25 mouse cellular contexts compared by ENCODE assay signal in the genomic region with DNA sequence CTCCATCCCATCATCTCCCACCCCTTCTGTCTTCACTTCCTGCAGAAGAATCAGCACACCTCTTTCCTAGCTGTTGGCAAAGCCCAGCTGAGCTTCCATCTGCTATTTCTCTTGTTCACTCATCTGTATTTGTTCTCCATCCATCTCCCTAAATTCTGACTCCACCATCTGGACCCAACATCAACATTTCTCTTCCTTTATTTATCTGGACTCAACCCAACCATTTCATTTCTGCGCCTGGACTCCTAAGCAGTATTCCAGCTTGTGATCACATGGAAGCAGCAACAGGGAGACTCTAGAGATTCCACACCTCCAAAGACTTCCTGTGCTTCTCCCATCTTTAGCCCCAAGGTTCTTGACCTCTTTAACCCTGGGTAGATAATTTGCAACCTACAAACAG.
A peak's percentile ranks its signal among the peaks of the same experiment; 100 is the strongest.
DNase-seq lines count a peak whose midpoint lies in the region; ATAC-seq and TF ChIP-seq lines count a peak whose summit lies in the region.
"Had no signal": no experiment of that assay in that cellular context is flagged by ENCODE, and none has a peak within 500 bp of the region (broad histone marks: within the 10 kb centered on the region; RNA-seq: fewer than 3 reads in every experiment).

No protein-coding gene starts in this region.

- H3K27me3 ChIP-seq in limb, embryonic 13.5 days = no peaks in the 10 kb centered on the region
- no peaks in the 10 kb centered on the region for H3K27me3 ChIP-seq in limb, embryonic 10.5 days (ENCODE audit: low read depth, poor library complexity, severe bottlenecking)
- H3K27me3 ChIP-seq in limb, embryonic 14.5 days (ENCODE audit: control insufficient read depth, insufficient read depth, low read length) = no peaks in the 10 kb centered on the region
- no peaks in the 10 kb centered on the region for H3K27me3 ChIP-seq in stomach, embryonic 15.5 days (replicated peaks)
- H3K27me3 ChIP-seq in midbrain, postnatal 0 days (ENCODE audit: insufficient read depth, low read length) = no peaks in the 10 kb centered on the region
- H3K27me3 ChIP-seq: embryonic facial prominence, embryonic 15.5 days; forebrain, embryonic 12.5 days; forebrain, embryonic 15.5 days; heart, embryonic 13.5 days; hindbrain, embryonic 15.5 days had no signal

- H3K9me3 ChIP-seq in limb, embryonic 13.5 days = no peaks in the 10 kb centered on the region
- H3K9me3 ChIP-seq in limb, embryonic 10.5 days (replicated peaks) = no peaks in the 10 kb centered on the region
- 0 out of 2 replicates have a peak, but pooled peaks cover 4% of the 10 kb centered on the region for H3K9me3 ChIP-seq in limb, embryonic 14.5 days (ENCODE audit: control insufficient read depth, low read length)
- H3K9me3 ChIP-seq in stomach, embryonic 15.5 days = no peaks in the 10 kb centered on the region
- H3K9me3 ChIP-seq in midbrain, postnatal 0 days (ENCODE audit: low read length) = no peaks in the 10 kb centered on the region; the same call in 1 of the 2 replicates
- H3K9me3 ChIP-seq: embryonic facial prominence, embryonic 15.5 days; forebrain, embryonic 12.5 days; forebrain, embryonic 15.5 days; heart, embryonic 10.5 days; heart, embryonic 13.5 days; hindbrain, embryonic 15.5 days had no signal

- H3K36me3 ChIP-seq in limb, embryonic 13.5 days = no peaks in the 10 kb centered on the region
- no peaks in the 10 kb centered on the region for H3K36me3 ChIP-seq in limb, embryonic 10.5 days
- H3K36me3 ChIP-seq in limb, embryonic 14.5 days (ENCODE audit: control insufficient read depth, insufficient read depth, low read length) = no peaks in the 10 kb centered on the region
- H3K36me3 ChIP-seq in stomach, embryonic 15.5 days = no peaks in the 10 kb centered on the region
- no peaks in the 10 kb centered on the region for H3K36me3 ChIP-seq in midbrain, postnatal 0 days (ENCODE audit: insufficient read depth, low read length)
- H3K36me3 ChIP-seq: embryonic facial prominence, embryonic 15.5 days; forebrain, embryonic 12.5 days; forebrain, embryonic 15.5 days; heart, embryonic 10.5 days; heart, embryonic 13.5 days; hindbrain, embryonic 15.5 days had no signal

- WGBS in limb, embryonic 13.5 days = 84% methylated on average over 1 of the region's 1 CpGs
- 95% methylated on average over 1 of the region's 1 CpGs for WGBS in limb, embryonic 10.5 days
- WGBS in limb, embryonic 14.5 days = 66% methylated on average over 1 of the region's 1 CpGs
- 45% methylated on average over 1 of the region's 1 CpGs for WGBS in stomach, embryonic 15.5 days
- WGBS in midbrain, postnatal 0 days = 92% methylated on average over 1 of the region's 1 CpGs

- H3K4me2 ChIP-seq in limb, embryonic 13.5 days (replicated peaks) = no peak overlapping the region
- H3K4me2 ChIP-seq in limb, embryonic 14.5 days (replicated peaks; ENCODE audit: low read depth, low read length, severe bottlenecking) = no peak overlapping the region
- H3K4me2 ChIP-seq in stomach, embryonic 15.5 days = no peak overlapping the region
- H3K4me2 ChIP-seq in midbrain, postnatal 0 days (ENCODE audit: low read depth, low read length, poor library complexity, severe bottlenecking) = no peak overlapping the region
- H3K4me2 ChIP-seq: embryonic facial prominence, embryonic 15.5 days; forebrain, embryonic 12.5 days; forebrain, embryonic 15.5 days; heart, embryonic 13.5 days; hindbrain, embryonic 15.5 days had no signal

- no peak for TF ChIP-seq POLR2A in limb, embryonic 14.5 days (IDR thresholded peaks at IDR 0.05; ENCODE audit: borderline replicate concordance, extremely low read depth, insufficient read depth, insufficient read length)

- H3K4me1 ChIP-seq in limb, embryonic 13.5 days = peaks cover 12% of the 10 kb centered on the region
- H3K4me1 ChIP-seq in limb, embryonic 10.5 days = no peaks in the 10 kb centered on the region
- H3K4me1 ChIP-seq in limb, embryonic 14.5 days (ENCODE audit: control insufficient read depth, insufficient read depth, low read length) = 0 out of 2 replicates have a peak, but pooled peaks cover 3% of the 10 kb centered on the region
- no peaks in the 10 kb centered on the region for H3K4me1 ChIP-seq in stomach, embryonic 15.5 days
- no peaks in the 10 kb centered on the region for H3K4me1 ChIP-seq in midbrain, postnatal 0 days (ENCODE audit: insufficient read depth, low read length)
- H3K4me1 ChIP-seq: embryonic facial prominence, embryonic 15.5 days; forebrain, embryonic 15.5 days; heart, embryonic 10.5 days; heart, embryonic 13.5 days; hindbrain, embryonic 15.5 days had no signal

- DNase-seq in limb, embryonic 10.5 days (ENCODE audit: low spot score) = no peak
- peak; percentile 9 for DNase-seq in brain, adult 2 months (ENCODE audit: low read depth, low spot score)
- DNase-seq in limb, embryonic 14.5 days (ENCODE audit: low spot score) = peak; percentile 33
- DNase-seq in midbrain, postnatal 0 days (ENCODE audit: low spot score) = no peak
- DNase-seq in layer of hippocampus, postnatal 10 days (ENCODE audit: low spot score in 2 of 2) = no peak
- DNase-seq: adrenal gland, adult 2 months; adrenal gland, postnatal 14 days; cerebellum, adult 11-12 months; cerebellum, adult 8-10 months; cerebellum, postnatal 10 days; cerebellum, postnatal 36 days; embryo, embryonic 11 days; gastrocnemius, postnatal 36 days; heart, adult 2 months; heart, postnatal 14 days; heart, postnatal 4 days had no signal

- H3K4me3 ChIP-seq in limb, embryonic 13.5 days = no peak overlapping the region
- no peak overlapping the region for H3K4me3 ChIP-seq in limb, embryonic 10.5 days
- no peak overlapping the region for H3K4me3 ChIP-seq in limb, embryonic 14.5 days (replicated peaks; ENCODE audit: low read length)
- no peak overlapping the region for H3K4me3 ChIP-seq in stomach, embryonic 15.5 days (replicated peaks)
- H3K4me3 ChIP-seq in midbrain, postnatal 0 days (ENCODE audit: low read depth, low read length) = no peak overlapping the region
- H3K4me3 ChIP-seq: embryonic facial prominence, embryonic 15.5 days; forebrain, embryonic 12.5 days; forebrain, embryonic 15.5 days; heart, adult 2 months; heart, embryonic 10.5 days; heart, embryonic 13.5 days; hindbrain, embryonic 15.5 days had no signal

- no peak overlapping the region for H3K9ac ChIP-seq in limb, embryonic 13.5 days
- no peak overlapping the region for H3K9ac ChIP-seq in limb, embryonic 14.5 days (ENCODE audit: low read depth, low read length, severe bottlenecking)
- no peak overlapping the region for H3K9ac ChIP-seq in stomach, embryonic 15.5 days
- H3K9ac ChIP-seq in midbrain, postnatal 0 days (replicated peaks; ENCODE audit: low read length, poor library complexity, severe bottlenecking) = no peak overlapping the region
- H3K9ac ChIP-seq: embryonic facial prominence, embryonic 15.5 days; forebrain, embryonic 12.5 days; forebrain, embryonic 15.5 days; heart, embryonic 13.5 days; hindbrain, embryonic 15.5 days had no signal

- H3K27ac ChIP-seq in limb, embryonic 13.5 days = no peak overlapping the region
- no peak overlapping the region for H3K27ac ChIP-seq in limb, embryonic 10.5 days
- H3K27ac ChIP-seq in limb, embryonic 14.5 days (replicated peaks; ENCODE audit: low read depth, low read length) = no peak overlapping the region
- no peak overlapping the region for H3K27ac ChIP-seq in stomach, embryonic 15.5 days
- H3K27ac ChIP-seq in midbrain, postnatal 0 days (ENCODE audit: low read depth, low read length) = no peak overlapping the region
- H3K27ac ChIP-seq: embryonic facial prominence, embryonic 15.5 days; forebrain, embryonic 12.5 days; forebrain, embryonic 15.5 days; heart, adult 2 months; heart, embryonic 10.5 days; heart, embryonic 13.5 days; hindbrain, embryonic 15.5 days had no signal

- ATAC-seq in limb, embryonic 13.5 days (ENCODE audit: low FRiP score, low read depth) = peak; percentile 73; the same call in 1 of the 2 replicates
- ATAC-seq in limb, embryonic 14.5 days (ENCODE audit: low FRiP score, low read depth) = peak; percentile 67; the same call in 1 of the 2 replicates
- ATAC-seq in stomach, embryonic 15.5 days (ENCODE audit: insufficient read depth, low FRiP score, low read depth) = peak; percentile 31; the same call in 1 of the 2 replicates
- ATAC-seq in midbrain, postnatal 0 days (ENCODE audit: low FRiP score) = no peak
- ATAC-seq: CD4-positive, CD25-positive, alpha-beta regulatory T cell, adult 4 months; forebrain, embryonic 15.5 days had no signal

- TF ChIP-seq CTCF in midbrain, postnatal 0 days (IDR thresholded peaks at IDR 0.05) = no peak

Comparison
In these comparisons a context has a peak if more than half of its experiments do, and no peak if none do; other contexts are left out.
1. DNase-seq: peak in brain, adult 2 months (single experiment) and limb, embryonic 14.5 days (single experiment); none in limb, embryonic 10.5 days (single experiment), midbrain, postnatal 0 days (single experiment) and layer of hippocampus, postnatal 10 days (0 of 2).